In genomic region chr19:6533290-6534117, GRCm38 (mm10) we compare ENCODE assay signal across 11 mouse cellular contexts. TPM values are rescaled to one million over a fixed set of nuclear protein-coding genes. Genes with fewer than 3 reads are reported as not detected.
DNase-seq lines count a peak whose midpoint lies in the region; ATAC-seq and TF ChIP-seq lines count a peak whose summit lies in the region.
"Had no signal": no experiment of that assay in that cellular context is flagged by ENCODE, and none has a peak within 500 bp of the region (broad histone marks: within the 10 kb centered on the region; RNA-seq: fewer than 3 reads in every experiment).

No protein-coding gene starts in this region.

- no peak overlapping the region for H3K4me3 ChIP-seq in layer of hippocampus, adult 2 months
- H3K4me3 ChIP-seq in forebrain, embryonic 10.5 days = peak overlapping the region; percentile 18; the same call in 1 of the 2 replicates
- H3K4me3 ChIP-seq in kidney, embryonic 15.5 days (replicated peaks) = no peak overlapping the region
- H3K4me3 ChIP-seq in neural tube, embryonic 15.5 days (replicated peaks) = no peak overlapping the region
- H3K4me3 ChIP-seq in intestine, postnatal 0 days (ENCODE audit: low read depth, low read length) = no peak overlapping the region
- H3K4me3 ChIP-seq in intestine, embryonic 16.5 days (ENCODE audit: low read length) = no peak overlapping the region

- DNase-seq in layer of hippocampus, adult 2 months (ENCODE audit: low spot score in 2 of 2) = no peak
- no peak for DNase-seq in layer of hippocampus, adult 8-10 months (ENCODE audit: low spot score in 2 of 2)
- DNase-seq in forebrain, embryonic 10.5 days (ENCODE audit: extremely low spot score, low spot score) = no peak
- DNase-seq in spleen, postnatal 10 days (ENCODE audit: low spot score in 2 of 2) = no peak
- DNase-seq: liver had no signal

- peaks cover 64% of the 10 kb centered on the region for H3K4me1 ChIP-seq in forebrain, embryonic 10.5 days
- peaks cover 50% of the 10 kb centered on the region for H3K4me1 ChIP-seq in kidney, embryonic 15.5 days
- H3K4me1 ChIP-seq in neural tube, embryonic 15.5 days = peaks cover 52% of the 10 kb centered on the region
- H3K4me1 ChIP-seq in intestine, postnatal 0 days (replicated peaks; ENCODE audit: control insufficient read depth, insufficient read depth, low read length) = no peaks in the 10 kb centered on the region
- H3K4me1 ChIP-seq in intestine, embryonic 16.5 days (ENCODE audit: control insufficient read depth, insufficient read depth, low read length) = peaks cover 19% of the 10 kb centered on the region

- peak overlapping the region; percentile 80 for H3K27ac ChIP-seq in layer of hippocampus, adult 2 months
- peak overlapping the region; percentile 90 for H3K27ac ChIP-seq in forebrain, embryonic 10.5 days
- H3K27ac ChIP-seq in kidney, embryonic 15.5 days = 0 out of 2 replicates have a peak overlapping the region, but pooled peaks have one; percentile 9
- 0 out of 2 replicates have a peak overlapping the region, but pooled peaks have one; percentile 83 for H3K27ac ChIP-seq in neural tube, embryonic 15.5 days (replicated peaks)
- no peak overlapping the region for H3K27ac ChIP-seq in intestine, postnatal 0 days (ENCODE audit: low read depth, low read length)
- no peak overlapping the region for H3K27ac ChIP-seq in intestine, embryonic 16.5 days (ENCODE audit: low read length)

- no peak overlapping the region for H3K9ac ChIP-seq in kidney, embryonic 15.5 days
- H3K9ac ChIP-seq in neural tube, embryonic 15.5 days (replicated peaks) = no peak overlapping the region
- H3K9ac ChIP-seq in intestine, postnatal 0 days (ENCODE audit: low read depth, low read length) = no peak overlapping the region
- H3K9ac ChIP-seq in intestine, embryonic 16.5 days (ENCODE audit: low read depth, low read length) = no peak overlapping the region

- peaks cover 48% of the 10 kb centered on the region for H3K27me3 ChIP-seq in forebrain, embryonic 10.5 days (ENCODE audit: poor library complexity, severe bottlenecking)
- peaks cover 43% of the 10 kb centered on the region for H3K27me3 ChIP-seq in kidney, embryonic 15.5 days
- H3K27me3 ChIP-seq in neural tube, embryonic 15.5 days (replicated peaks) = no peaks in the 10 kb centered on the region
- peaks cover 53% of the 10 kb centered on the region for H3K27me3 ChIP-seq in intestine, postnatal 0 days (replicated peaks; ENCODE audit: control insufficient read depth, insufficient read depth, low read length)
- peaks cover 18% of the 10 kb centered on the region for H3K27me3 ChIP-seq in intestine, embryonic 16.5 days (replicated peaks; ENCODE audit: control insufficient read depth, insufficient read depth, low read length)

- no peaks in the 10 kb centered on the region for H3K9me3 ChIP-seq in forebrain, embryonic 10.5 days
- H3K9me3 ChIP-seq in kidney, embryonic 15.5 days (replicated peaks) = no peaks in the 10 kb centered on the region
- H3K9me3 ChIP-seq in neural tube, embryonic 15.5 days (replicated peaks) = no peaks in the 10 kb centered on the region
- no peaks in the 10 kb centered on the region for H3K9me3 ChIP-seq in intestine, postnatal 0 days (ENCODE audit: control insufficient read depth)
- no peaks in the 10 kb centered on the region for H3K9me3 ChIP-seq in intestine, embryonic 16.5 days (ENCODE audit: control insufficient read depth, low read length)

- 69% methylated on average over 11 of the region's 11 CpGs for WGBS in forebrain, embryonic 10.5 days
- WGBS in kidney, embryonic 15.5 days = 49% methylated on average over 11 of the region's 11 CpGs
- WGBS in neural tube, embryonic 15.5 days = 60% methylated on average over 11 of the region's 11 CpGs
- WGBS in intestine, postnatal 0 days = 80% methylated on average over 11 of the region's 11 CpGs
- 75% methylated on average over 11 of the region's 11 CpGs for WGBS in intestine, embryonic 16.5 days

- ATAC-seq in kidney, embryonic 15.5 days (replicated peaks; ENCODE audit: low FRiP score) = no peak
- ATAC-seq in neural tube, embryonic 15.5 days (ENCODE audit: low FRiP score) = no peak
- ATAC-seq in intestine, postnatal 0 days = no peak
- ATAC-seq in intestine, embryonic 16.5 days = no peak
- ATAC-seq: CD4-positive, CD25-positive, alpha-beta regulatory T cell, adult 4 months had no signal

- peak overlapping the region; percentile 94 for H3K4me2 ChIP-seq in kidney, embryonic 15.5 days
- H3K4me2 ChIP-seq in neural tube, embryonic 15.5 days = no peak overlapping the region
- no peak overlapping the region for H3K4me2 ChIP-seq in intestine, postnatal 0 days (replicated peaks; ENCODE audit: low read depth)
- no peak overlapping the region for H3K4me2 ChIP-seq in intestine, embryonic 16.5 days (ENCODE audit: low read depth, low read length)

- H3K36me3 ChIP-seq in forebrain, embryonic 10.5 days (replicated peaks) = no peaks in the 10 kb centered on the region
- no peaks in the 10 kb centered on the region for H3K36me3 ChIP-seq in kidney, embryonic 15.5 days
- peaks cover 4% of the 10 kb centered on the region; the same call in 1 of the 2 replicates for H3K36me3 ChIP-seq in neural tube, embryonic 15.5 days
- no peaks in the 10 kb centered on the region for H3K36me3 ChIP-seq in intestine, postnatal 0 days (ENCODE audit: control insufficient read depth, insufficient read depth)
- H3K36me3 ChIP-seq in intestine, embryonic 16.5 days (ENCODE audit: control insufficient read depth, insufficient read depth, low read length) = no peaks in the 10 kb centered on the region

- no peak for TF ChIP-seq CTCF in layer of hippocampus, adult 2 months (conservative IDR thresholded peaks at IDR 0.05)
- no peak for TF ChIP-seq CTCF in intestine, postnatal 0 days (IDR thresholded peaks at IDR 0.05; ENCODE audit: low read depth)

RNA-seq across cellular contexts. Expression of gene Slc22a12, which starts 9.3 kb away (rescaled TPM):
- total RNA-seq in layer of hippocampus, adult 2 months (2021) = under 1 TPM; 0.20 to 0.37 TPM
- total RNA-seq in layer of hippocampus, adult 8-10 months (2022) = 1 to 10 TPM in 2 of 4 experiments, under 1 TPM in 2; 0.50 to 1.3 (median 0.96) TPM
- not detected in 2 replicates for polyA plus RNA-seq in forebrain, embryonic 10.5 days (2016; fragmentation: Nextera tagmentation; extraction: Ambion mirVana)
- polyA plus RNA-seq in kidney, embryonic 15.5 days (2015; fragmentation: Nextera tagmentation; extraction: Ambion mirVana) = 14.1 and 16.3 TPM in 2 replicates
- polyA plus RNA-seq in neural tube, embryonic 15.5 days (2015; fragmentation: Nextera tagmentation; extraction: Ambion mirVana) = 0.14 TPM in 1 of 2 replicates, not detected in the other
- not detected in 2 replicates for polyA plus RNA-seq in intestine, postnatal 0 days (2015; fragmentation: Nextera tagmentation; extraction: Ambion mirVana)
- not detected in 2 replicates for polyA plus RNA-seq in intestine, embryonic 16.5 days (2015; fragmentation: Nextera tagmentation; extraction: Ambion mirVana)
- polyA plus RNA-seq: CD4-positive, CD25-positive, alpha-beta regulatory T cell, adult 4 months; heart, embryonic 14.5 days had no signal

Comparison
In these comparisons a context has a peak if more than half of its experiments do, and no peak if none do; other contexts are left out.
1. H3K27ac ChIP-seq: peak in layer of hippocampus, adult 2 months (single experiment), forebrain, embryonic 10.5 days (single experiment), kidney, embryonic 15.5 days (single experiment) and neural tube, embryonic 15.5 days (single experiment); none in intestine, postnatal 0 days (single experiment) and intestine, embryonic 16.5 days (single experiment).
2. RNA of gene Slc22a12, which starts 9.3 kb away (polyA plus RNA-seq): 14.1 to 16.3 TPM in kidney, embryonic 15.5 days; 0.14 TPM in neural tube, embryonic 15.5 days, not detected in intestine, embryonic 16.5 days, not detected in forebrain, embryonic 10.5 days and not detected in intestine, postnatal 0 days; every median in the first group is over 10 times any median in the second.